Mouse (Mus musculus) C2C12 (cell line): ENCODE results near the gene Vsir. TPM values are rescaled to one million over a fixed set of nuclear protein-coding genes. Genes with fewer than 3 reads are reported as not detected.

Experiments
- H3K27me3 ChIP-seq: one replicate; pipeline ENCODE4 v1.6.1; 2011; ENCODE audit not compliant: control insufficient read depth, insufficient read depth, insufficient read length
- H3K36me3 ChIP-seq: one replicate; pipeline ENCODE4 v1.6.1; 2011; ENCODE audit not compliant: control insufficient read depth, insufficient read depth
- H3K4me3 ChIP-seq: one replicate; pipeline ENCODE4 v1.5.1; 2011; ENCODE audit warnings: mild to moderate bottlenecking, control low read depth; ENCODE audit not compliant: poor library complexity, insufficient read depth, severe bottlenecking
- H3K79me2 ChIP-seq: one replicate; pipeline ENCODE4 v1.6.1; 2011; ENCODE audit not compliant: control insufficient read depth, insufficient read depth
- H3K79me3 ChIP-seq: one replicate; pipeline ENCODE4 v1.6.1; 2011; ENCODE audit warnings: low read depth, control low read depth
- H3ac ChIP-seq: one replicate; pipeline ENCODE3; 2011; ENCODE audit warnings: low read depth; ENCODE audit not compliant: control insufficient read depth, insufficient read length
- CEBPB ChIP-seq: IDR thresholded peaks from one replicate; pipeline ENCODE4 v1.6.1; 2011; ENCODE audit warnings: low read depth, mild to moderate bottlenecking, control low read depth, moderate library complexity
- CTCF ChIP-seq: IDR thresholded peaks from one replicate; pipeline ENCODE4 v1.5.1; 2011; ENCODE audit not compliant: control insufficient read depth, insufficient read depth, insufficient read length
- FOSL1 ChIP-seq: IDR thresholded peaks from one replicate; pipeline ENCODE4 v1.8.0; 2011; ENCODE audit warnings: mild to moderate bottlenecking, low read length; ENCODE audit not compliant: poor library complexity, insufficient read depth, severe bottlenecking
- MAX ChIP-seq: IDR thresholded peaks from one replicate; pipeline ENCODE4 v1.6.1; 2011; ENCODE audit warnings: mild to moderate bottlenecking, control low read depth
- MYOD1 ChIP-seq: IDR thresholded peaks from one replicate; pipeline ENCODE4 v1.6.1; 2011; ENCODE audit warnings: low read depth; ENCODE audit not compliant: control insufficient read depth, insufficient read length
- MYOG ChIP-seq: IDR thresholded peaks from one replicate; pipeline ENCODE4 v1.6.1; 2011; ENCODE audit not compliant: control insufficient read depth, insufficient read length; ENCODE audit errors: extremely low read depth
- USF1 ChIP-seq: IDR thresholded peaks from one replicate; pipeline ENCODE4 v1.6.1; 2011; ENCODE audit warnings: low read depth, mild to moderate bottlenecking, control low read depth, moderate library complexity
- polyA plus RNA-seq: library from polyadenylated mRNA; unstranded; fragments of >200 nt; fragmentation: generic; extraction: Trizol; gene quantifications from one replicate; pipeline ENCODE4 v1.2.1, GENCODE M21; 2012; ENCODE audit warnings: missing spikeins

The Vsir gene
- polyA plus RNA-seq, 1 experiment: 0.68 TPM

GRCm38 (mm10) chr10:60405460-60406177, 59.0 kb downstream of the Vsir start:
- Histone ChIP-seq H3K79me2 (no peaks in the 10 kb centered on the region), H3ac (no peak overlapping the region), H3K4me3 (no peak overlapping the region), H3K79me3 (no peaks in the 10 kb centered on the region), H3K36me3 (no peaks in the 10 kb centered on the region), H3K27me3 (peaks cover 27% of the 10 kb centered on the region)
- TF ChIP-seq CEBPB: no peak

GRCm38 (mm10) chr10:60407831-60408230, 61.2 kb downstream of the Vsir start:
- Histone ChIP-seq H3K36me3 (no peaks in the 10 kb centered on the region), H3K27me3 (peaks cover 29% of the 10 kb centered on the region), H3ac (no peak overlapping the region), H3K4me3 (no peak overlapping the region), H3K79me3 (no peaks in the 10 kb centered on the region), H3K79me2 (no peaks in the 10 kb centered on the region)
- no peak for TF ChIP-seq FOSL1
- TF ChIP-seq MYOD1: no peak
- peak; percentile 88 for TF ChIP-seq CTCF
- TF ChIP-seq USF1: no peak
- TF ChIP-seq MAX: no peak
- no peak for TF ChIP-seq MYOG

DNA sequence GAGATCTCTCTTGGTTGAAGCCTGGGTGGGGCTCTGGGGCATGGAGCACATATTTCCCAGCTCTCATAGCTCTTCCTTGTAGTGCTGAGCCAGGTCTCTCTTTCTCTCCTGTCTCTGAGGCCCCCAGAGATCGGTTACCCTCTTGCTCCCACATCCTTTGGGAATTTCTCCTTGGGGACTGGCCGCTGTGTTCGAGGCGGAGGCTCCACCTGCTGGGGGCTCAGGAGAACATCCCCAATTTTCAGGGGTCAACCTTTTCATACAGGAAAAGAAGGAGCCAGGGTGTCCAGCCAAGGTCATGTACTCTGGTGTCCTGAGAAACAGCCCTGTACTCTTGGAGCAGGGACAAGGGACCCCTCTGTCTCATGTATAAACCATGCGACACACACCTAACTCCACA, 65.1 kb downstream of the Vsir start:
- no peak for TF ChIP-seq MYOD1
- TF ChIP-seq CTCF: peak; percentile 18
- TF ChIP-seq FOSL1: no peak
- TF ChIP-seq MAX: no peak
- TF ChIP-seq USF1: no peak
- TF ChIP-seq MYOG: no peak
- TF ChIP-seq CEBPB: no peak
- Histone ChIP-seq H3K4me3 (no peak overlapping the region), H3K27me3 (peaks cover 57% of the 10 kb centered on the region), H3K79me3 (no peaks in the 10 kb centered on the region), H3K79me2 (no peaks in the 10 kb centered on the region), H3K36me3 (no peaks in the 10 kb centered on the region), H3ac (no peak overlapping the region)

DNA sequence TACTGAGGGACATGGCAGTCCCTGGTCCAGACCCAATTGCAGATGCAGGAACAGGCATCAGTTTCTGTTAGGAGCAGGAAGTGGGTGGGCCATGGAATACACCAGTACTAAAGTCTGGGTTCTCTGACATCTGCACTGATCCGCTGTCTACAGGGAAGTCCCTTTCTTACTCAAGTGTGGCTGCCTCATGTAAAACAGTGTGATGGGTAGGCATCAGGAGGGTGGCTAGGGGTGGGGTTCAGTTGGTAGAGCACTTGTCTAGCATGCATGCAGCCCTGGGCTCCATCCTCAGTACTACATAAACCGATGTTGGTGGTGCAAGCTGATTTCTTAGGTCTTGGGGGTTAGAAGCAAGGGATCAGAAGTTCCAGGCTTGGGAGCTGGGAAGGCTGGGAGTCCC, 67.1 kb downstream of the Vsir start:
- Histone ChIP-seq H3K4me3 (no peak overlapping the region), H3ac (no peak overlapping the region), H3K79me3 (no peaks in the 10 kb centered on the region), H3K27me3 (peaks cover 59% of the 10 kb centered on the region), H3K79me2 (no peaks in the 10 kb centered on the region), H3K36me3 (no peaks in the 10 kb centered on the region)
- TF ChIP-seq MYOG (no peak), FOSL1 (no peak), CTCF (no peak), USF1 (no peak), MYOD1 (no peak), MAX (no peak), CEBPB (no peak)

GRCm38 (mm10) chr10:60417041-60417440, 70.4 kb downstream of the Vsir start:
- H3K36me3 ChIP-seq: no peaks in the 10 kb centered on the region
- no peaks in the 10 kb centered on the region for H3K79me3 ChIP-seq
- no peaks in the 10 kb centered on the region for H3K79me2 ChIP-seq
- no peak overlapping the region for H3K4me3 ChIP-seq
- no peak overlapping the region for H3ac ChIP-seq
- no peak for TF ChIP-seq MYOG
- TF ChIP-seq MAX: no peak
- TF ChIP-seq CEBPB: no peak
- H3K27me3 ChIP-seq: peaks cover 46% of the 10 kb centered on the region

GRCm38 (mm10) chr10:60418137-60418536, 71.5 kb downstream of the Vsir start:
- H3ac ChIP-seq: no peak overlapping the region
- peaks cover 48% of the 10 kb centered on the region for H3K27me3 ChIP-seq
- H3K4me3 ChIP-seq: no peak overlapping the region
- no peaks in the 10 kb centered on the region for H3K79me3 ChIP-seq
- no peaks in the 10 kb centered on the region for H3K79me2 ChIP-seq
- TF ChIP-seq CTCF (peak; percentile 39), FOSL1 (no peak)
- no peaks in the 10 kb centered on the region for H3K36me3 ChIP-seq
